Mouse (Mus musculus): ENCODE measurements at regions not wholly inside any gene's neighbourhood (a gene's known extent, or its start where the extent isn't known, plus 50 kb on each side); places are given as distances from the start of the nearest gene placed in this dataset.

DNA sequence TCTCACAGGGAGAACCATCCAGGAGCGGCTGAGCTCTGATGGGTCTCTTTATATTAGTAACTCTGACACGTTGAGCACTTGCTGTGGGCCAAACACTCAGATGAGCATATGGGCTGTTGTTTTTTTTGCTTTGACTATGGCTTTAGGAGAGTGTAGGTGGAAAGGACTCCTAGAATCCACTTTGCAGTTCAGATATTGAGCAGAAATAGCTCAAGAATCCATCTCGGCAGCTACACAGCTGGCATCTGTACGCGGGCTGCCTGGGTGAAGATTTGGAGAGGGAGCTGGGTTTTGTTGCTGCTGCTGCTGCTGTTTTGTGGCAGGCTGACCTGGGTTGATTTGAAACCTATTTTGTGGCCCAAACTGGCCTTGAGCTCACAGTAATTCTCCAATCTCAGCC, 281.0 kb downstream of the Rps24 start:
- peak; percentile 48 to 65 for DNase-seq (ENCODE audit: extremely low spot score in 1 of 2, low spot score in 1 of 2)

DNA sequence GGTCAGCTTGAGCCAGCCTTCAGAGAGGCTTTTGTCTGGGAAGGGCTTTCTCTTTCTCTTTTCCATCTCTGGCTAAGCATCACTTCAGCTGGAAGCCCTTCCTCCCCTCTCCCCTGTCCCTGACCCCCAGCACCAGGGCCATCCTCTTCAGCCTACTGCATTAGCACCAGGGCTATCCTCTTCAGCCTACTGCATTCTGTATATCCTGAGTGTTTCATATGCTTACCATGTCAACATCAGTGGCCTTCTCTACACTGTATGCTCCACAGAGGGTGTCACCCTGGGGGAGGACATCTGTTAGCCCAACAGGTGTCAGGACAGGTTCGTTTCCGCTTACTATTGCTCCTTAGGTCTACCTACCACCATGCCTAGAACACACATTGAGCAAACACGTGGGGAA, 282.5 kb downstream of the Rps24 start:
- DNase-seq (ENCODE audit: extremely low spot score in 1 of 2, low spot score in 1 of 2), result no peak

DNA sequence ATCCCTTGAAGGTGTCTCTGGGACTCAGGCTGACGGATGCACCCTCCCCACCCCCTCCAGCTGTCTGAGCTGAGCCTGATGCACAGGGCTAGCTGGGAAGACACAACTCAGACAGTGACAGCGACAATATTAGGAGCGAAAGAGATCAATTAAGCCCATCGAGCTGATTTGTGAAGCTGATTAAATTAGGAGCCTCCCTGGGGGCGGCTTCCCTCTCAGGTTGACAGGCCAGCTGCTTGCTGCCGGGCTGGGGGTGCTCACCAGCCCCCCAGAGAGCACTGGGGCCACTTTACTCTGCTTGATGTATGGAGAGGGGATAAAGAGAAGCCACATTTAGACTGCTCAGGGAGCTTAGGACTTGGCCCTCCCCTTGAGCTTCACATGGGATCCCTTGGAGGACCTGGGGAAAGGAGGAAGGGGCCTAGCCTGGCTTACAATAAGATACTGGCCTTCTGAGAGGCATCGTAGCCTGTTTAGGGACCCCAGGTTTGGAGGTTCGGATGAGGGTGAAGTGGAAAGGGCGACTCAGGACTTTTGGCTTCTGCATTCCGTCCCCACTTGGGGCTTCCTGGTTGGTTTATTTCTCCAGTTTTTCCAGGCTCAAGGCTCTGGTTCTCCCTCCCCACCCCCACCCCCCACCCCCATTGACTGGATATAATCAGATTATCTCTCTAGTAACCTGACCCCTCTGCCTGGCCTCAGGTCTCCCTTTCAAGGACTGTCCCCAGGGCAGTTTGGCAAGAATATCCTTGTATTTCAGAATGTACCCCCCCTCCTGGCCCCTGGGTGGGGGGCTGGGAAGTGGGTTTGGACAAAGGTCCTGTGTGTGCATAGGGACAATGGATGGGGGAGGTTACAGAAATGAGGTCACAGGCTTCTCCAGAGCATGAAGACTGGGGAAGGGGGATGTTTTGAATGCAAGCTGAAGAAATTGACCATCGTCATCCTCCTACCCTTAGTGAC, 283.4 kb downstream of the Rps24 start:
- no peak for DNase-seq (ENCODE audit: extremely low spot score in 1 of 2, low spot score in 1 of 2)

- DNase-seq (ENCODE audit: extremely low spot score in 1 of 2, low spot score in 1 of 2), result peak; percentile 50 to 61
These were observed 284.7 kb downstream of the Rps24 start for GRCm38 (mm10) chr14:24771663-24772062.

- DNase-seq (ENCODE audit: extremely low spot score in 1 of 2, low spot score in 1 of 2), result no peak
These were observed 285.2 kb downstream of the Rps24 start for GRCm38 (mm10) chr14:24772129-24772528.

DNA sequence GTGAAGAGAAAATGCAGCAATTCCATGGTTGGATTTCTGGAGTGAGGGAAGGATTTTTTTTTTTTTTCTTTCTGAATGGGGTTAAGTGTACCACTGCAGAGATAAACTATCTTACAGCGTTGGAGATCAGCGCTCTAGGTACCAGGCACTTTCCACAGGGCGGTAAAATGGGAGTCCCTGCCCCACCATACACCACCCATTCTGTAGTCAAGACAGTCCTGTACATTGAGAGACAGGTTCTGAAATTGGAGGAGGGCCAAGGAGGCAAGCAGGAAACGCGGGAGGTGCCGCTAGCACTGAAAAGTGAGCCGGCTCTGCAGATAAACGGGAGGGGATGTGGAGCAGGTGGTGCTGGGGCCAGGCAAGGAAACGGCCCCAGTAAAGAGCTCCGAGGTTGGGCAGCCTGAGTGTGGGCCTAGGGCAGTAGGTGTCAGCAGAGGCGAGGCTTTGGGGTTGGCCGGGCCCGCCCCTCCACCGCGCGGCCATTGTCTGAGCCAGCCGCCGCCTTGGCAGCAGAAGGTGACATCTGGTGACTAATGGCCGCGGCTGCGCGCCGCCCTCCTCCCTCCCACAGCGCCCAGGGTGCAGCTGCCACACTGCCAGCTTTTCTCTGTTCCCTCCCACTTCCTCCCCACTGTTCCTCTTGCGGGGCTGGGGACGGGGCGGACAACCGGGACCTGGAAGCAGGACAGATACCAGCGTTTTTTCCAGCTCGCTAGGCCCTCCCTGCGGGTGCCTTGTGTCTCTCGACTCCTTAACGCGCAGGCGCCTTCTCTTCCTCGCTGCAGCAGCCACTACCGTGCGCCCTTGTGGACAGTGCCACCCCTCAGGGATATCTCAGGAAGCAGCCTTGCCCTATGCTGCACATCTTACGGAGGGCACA, 292.1 kb downstream of the Rps24 start:
- DNase-seq (ENCODE audit: extremely low spot score in 1 of 2, low spot score in 1 of 2), result peak; percentile 86 to 91

GRCm38 (mm10) chr14:24781674-24782073, 294.7 kb downstream of the Rps24 start:
- no peak for DNase-seq (ENCODE audit: extremely low spot score in 1 of 2, low spot score in 1 of 2)

DNA sequence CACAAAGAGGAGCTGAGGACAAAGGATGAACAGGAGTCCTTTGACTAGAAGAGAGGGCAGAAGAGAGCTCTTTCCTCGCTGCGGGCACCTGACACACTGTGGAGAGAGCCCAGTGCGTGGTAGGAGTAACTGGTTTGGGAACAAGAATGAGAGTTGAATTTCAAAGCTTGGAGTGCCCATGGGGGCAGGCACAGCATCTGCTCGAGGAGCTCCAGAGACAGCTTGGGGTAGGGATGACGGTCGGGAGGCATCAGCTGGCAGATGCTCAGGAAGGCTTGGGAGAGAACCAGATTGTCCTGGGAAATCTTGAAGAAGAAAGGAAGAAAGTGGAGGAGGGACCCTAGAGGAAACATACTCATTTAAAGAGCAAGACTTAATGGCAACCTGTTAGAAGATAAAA, 297.0 kb downstream of the Rps24 start:
- peak; percentile 60 to 73 for DNase-seq (ENCODE audit: extremely low spot score in 1 of 2, low spot score in 1 of 2)

DNA sequence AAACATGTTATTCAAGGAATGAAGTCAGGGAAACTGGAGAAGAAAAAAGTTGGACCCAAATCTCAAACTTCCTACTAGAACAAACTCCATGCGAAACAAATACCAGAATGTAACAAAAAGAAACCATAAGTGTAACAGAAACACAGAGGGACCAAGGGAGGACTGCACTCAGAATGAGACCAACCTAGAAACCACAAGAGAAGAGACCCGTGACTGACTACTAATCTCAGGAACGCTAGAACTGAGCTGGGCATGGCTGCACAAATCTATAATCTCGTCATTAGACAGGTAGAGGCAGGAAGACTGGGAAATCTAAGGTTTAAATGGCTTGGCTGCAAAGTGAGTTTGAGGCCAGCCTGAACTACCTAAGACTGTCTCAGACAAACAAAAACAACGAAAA, 298.5 kb downstream of the Rps24 start:
- no peak for DNase-seq (ENCODE audit: extremely low spot score in 1 of 2, low spot score in 1 of 2)

DNA sequence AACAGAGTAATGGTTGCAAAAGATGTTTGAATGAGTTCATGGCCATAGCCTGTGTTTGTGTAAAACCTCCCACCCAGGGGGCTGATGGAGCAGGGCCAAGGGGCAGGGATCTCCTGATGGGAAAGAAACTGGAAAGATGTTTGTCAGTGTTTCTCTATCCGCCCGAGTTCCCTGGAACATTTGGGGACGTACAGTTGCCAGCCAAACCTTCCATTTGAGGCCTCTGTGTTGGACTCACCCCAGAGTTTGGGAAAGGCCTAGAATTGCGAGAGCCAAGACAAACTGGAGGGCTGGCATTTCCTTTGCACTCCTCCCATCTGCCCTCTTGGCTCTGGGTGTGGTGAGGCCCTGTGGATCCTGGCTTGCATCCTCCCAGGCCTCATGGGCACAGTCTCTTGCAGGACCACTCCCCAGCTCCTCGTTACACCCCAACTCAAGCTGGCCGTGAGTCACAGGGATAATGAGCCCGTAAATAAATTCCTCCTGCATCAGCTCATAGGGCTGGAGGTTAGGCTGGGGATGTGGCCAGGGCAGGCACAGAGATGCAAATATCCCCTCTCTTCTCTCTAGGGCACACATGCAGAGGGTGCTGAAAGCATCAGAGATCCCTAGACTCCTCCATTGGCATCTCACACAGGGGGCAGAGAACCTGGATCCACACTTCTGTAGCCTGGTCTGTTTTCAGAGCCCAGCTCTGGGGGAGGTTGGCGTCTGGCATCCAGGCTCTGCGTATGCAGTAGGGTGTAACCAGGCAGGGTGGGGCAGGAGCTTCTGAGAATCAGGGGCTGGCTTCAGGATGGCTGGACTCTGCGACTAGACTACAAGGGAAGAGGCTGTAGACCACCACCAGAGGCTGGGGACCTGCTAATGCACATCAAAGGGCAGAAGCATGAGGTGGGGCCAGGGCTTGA, 306.7 kb downstream of the Rps24 start:
- DNase-seq (ENCODE audit: extremely low spot score in 1 of 2, low spot score in 1 of 2), result no peak

- DNase-seq (ENCODE audit: extremely low spot score in 1 of 2, low spot score in 1 of 2), result no peak
These were observed 307.5 kb downstream of the Rps24 start for GRCm38 (mm10) chr14:24794359-24794845.

DNA sequence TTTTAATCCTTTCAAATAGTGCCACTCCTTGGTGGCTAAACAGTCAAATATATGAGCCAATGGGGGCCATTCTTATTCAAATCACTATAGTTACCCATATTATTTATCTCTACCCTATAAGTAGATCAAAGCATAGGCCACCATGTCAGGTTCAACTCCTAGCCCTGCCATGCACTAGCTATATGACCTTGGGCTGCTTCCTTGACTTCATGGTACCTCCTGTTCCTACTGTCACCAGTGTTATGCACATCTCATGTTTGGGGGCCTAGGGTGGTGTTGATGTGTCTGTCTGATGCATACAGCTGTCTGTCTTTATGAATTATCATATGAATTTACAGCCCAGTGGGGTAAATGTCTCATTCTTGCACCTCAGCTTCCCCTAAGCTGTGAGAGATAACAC, 310.6 kb downstream of the Rps24 start:
- DNase-seq (ENCODE audit: extremely low spot score in 1 of 2, low spot score in 1 of 2), result no peak

- DNase-seq (ENCODE audit: extremely low spot score in 1 of 2, low spot score in 1 of 2), result no peak
These were observed 311.1 kb downstream of the Rps24 start for GRCm38 (mm10) chr14:24798066-24798465.

DNA sequence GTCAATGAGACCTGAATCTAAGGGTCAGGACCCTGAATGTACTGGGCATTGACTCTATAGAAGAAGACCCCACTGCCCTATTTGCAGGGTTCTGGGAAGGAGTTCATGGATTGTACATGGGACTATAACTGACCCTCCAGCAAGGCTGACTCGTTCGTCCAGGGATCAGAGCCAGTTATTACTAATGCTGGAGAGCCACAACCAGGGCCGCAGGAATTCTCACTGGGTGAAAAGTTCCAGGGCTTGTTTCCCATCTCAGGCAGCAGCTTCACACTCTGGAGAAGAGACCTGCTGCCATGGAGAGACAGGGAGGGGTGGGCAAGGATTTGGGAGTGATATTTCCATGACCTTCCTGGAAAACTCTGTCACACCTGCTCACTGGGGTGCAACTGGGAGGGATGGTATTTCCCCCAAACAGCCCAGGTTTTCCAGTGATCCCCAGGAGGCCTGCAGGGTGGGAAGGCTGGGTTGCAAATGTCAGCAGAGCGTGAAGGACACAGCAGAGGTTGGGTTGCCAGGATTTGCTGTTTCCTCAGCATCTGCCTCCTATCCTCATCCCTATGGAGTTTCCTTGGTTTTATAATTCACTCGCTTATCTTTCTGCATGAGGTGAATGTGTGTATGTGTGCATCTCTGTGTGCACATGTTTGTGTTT, 316.2 kb downstream of the Rps24 start:
- DNase-seq (ENCODE audit: extremely low spot score in 1 of 2, low spot score in 1 of 2), result no peak

DNA sequence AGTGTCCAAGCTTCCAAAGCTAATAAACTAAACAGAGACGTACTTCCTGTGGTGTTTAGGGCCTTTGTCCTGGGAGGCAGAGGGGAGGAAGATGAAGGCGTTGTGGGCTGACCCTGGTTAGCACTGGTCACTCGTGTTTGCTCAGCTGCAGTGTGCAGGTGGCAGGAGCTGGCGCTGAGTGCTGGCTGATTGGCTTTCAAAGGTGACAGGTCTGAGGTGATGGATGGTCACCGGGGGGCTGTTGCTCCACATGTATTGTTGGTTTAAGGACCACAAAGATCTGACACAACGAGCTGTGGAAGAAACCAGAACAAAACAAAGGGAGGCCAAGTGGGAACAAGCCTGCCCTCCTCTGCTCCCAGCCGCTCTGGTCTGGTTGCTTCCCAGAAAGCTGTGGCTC, 320.1 kb downstream of the Rps24 start:
- DNase-seq (ENCODE audit: extremely low spot score in 1 of 2, low spot score in 1 of 2), result no peak

GRCm38 (mm10) chr14:24822876-24823567, 336.1 kb downstream of the Rps24 start:
- peak in 1 of 2 experiments; percentile 70 for DNase-seq (ENCODE audit: extremely low spot score in 1 of 2, low spot score in 1 of 2)

DNA sequence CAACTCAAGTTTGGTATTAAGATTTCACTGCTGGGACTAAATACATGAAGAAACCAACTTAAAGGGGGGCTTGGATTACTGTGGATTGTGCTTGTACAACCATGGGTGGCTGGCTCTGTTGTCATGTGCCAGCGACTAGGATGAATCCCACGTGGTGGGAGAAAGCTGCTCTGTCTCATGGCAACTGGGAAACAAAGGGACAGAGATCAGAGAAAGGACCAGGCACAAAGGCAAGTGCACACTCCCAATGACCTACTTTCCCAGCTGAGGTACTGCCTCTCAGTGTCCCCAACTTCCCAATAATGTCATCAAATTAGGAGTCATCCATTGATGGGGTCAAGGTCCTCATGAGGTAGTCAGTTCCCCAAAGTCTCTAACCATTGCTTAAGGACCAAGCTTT, 337.4 kb downstream of the Rps24 start:
- no peak for DNase-seq (ENCODE audit: extremely low spot score in 1 of 2, low spot score in 1 of 2)

- no peak for DNase-seq (ENCODE audit: extremely low spot score in 1 of 2, low spot score in 1 of 2)
These were observed 338.9 kb downstream of the Rps24 start for GRCm38 (mm10) chr14:24825722-24826386.
